Mouse (Mus musculus): ENCODE measurements around the gene Fbxw2.

GRCm38 (mm10) chr2:34809568-34809967 lies 16.5 kb downstream of the Fbxw2 start:
- TF ChIP-seq CTCF (IDR thresholded peaks at IDR 0.05; ENCODE audit: borderline replicate concordance, insufficient read depth, low read length) (no peak), POLR2A (IDR thresholded peaks at IDR 0.05; ENCODE audit: low read depth, low read length) (no peak)
